ENCODE assay signal across 10 mouse cellular contexts in the genomic region with DNA sequence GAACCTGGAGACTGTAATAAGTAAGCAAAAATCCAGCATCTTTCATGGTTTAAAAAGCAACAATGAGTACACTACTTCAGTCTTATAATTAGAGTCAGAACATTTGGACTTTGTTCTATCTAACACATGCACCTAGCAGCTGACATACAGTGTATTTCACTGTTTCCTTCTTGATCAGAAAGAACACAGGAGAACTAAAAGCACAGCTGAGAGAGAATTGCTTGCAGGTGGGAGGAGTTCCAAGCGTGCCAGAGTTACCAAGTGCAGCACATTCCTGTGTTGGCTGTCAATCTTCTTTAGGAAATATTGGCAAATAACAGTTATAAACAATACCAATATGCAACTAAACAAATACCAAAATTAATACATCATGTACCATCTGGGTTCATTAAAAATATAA. TPM values are rescaled to one million over a fixed set of nuclear protein-coding genes. Genes with fewer than 3 reads are reported as not detected.
"Had no signal": no experiment of that assay in that cellular context is flagged by ENCODE, and none has a peak within 500 bp of the region (broad histone marks: within the 10 kb centered on the region; RNA-seq: fewer than 3 reads in every experiment).

No protein-coding gene starts in this region.

- DNase-seq: kidney, adult 2 months; kidney, postnatal 25 days; liver, embryonic 13.5 days; lung, adult 2 months; lung, postnatal 14 days; lung, postnatal 4 days; midbrain, embryonic 14.5 days; thymus, adult 18-20 months; thymus, postnatal 36 days had no signal

RNA-seq across cellular contexts. Expression of gene 1810010H24Rik, which starts 35.5 kb away (rescaled TPM):
- total RNA-seq: megakaryocyte progenitor cell, adult 5-6 weeks had no signal
